Comparison of ENCODE assay signal across 16 mouse cellular contexts in the genomic region with DNA sequence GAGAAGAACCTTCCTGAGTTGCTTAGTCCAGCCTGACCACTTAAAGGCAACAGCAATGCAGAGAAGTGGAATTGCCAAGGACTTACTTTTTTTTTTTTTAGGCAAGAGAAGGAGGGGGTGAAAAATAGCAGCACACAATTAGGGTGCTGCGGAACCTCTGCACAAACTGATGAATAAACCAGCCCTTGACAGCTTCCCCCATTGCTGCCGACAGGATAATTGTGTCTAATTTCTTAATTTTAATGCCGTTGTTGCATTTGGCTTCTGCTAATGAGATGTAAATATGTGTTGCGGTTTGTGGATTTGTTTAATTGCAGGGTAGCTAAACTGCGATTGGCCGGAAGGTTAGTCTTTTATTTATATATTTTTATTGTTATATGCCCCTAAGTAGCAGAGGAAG.
"Had no signal": no experiment of that assay in that cellular context is flagged by ENCODE, and none has a peak within 500 bp of the region (broad histone marks: within the 10 kb centered on the region; RNA-seq: fewer than 3 reads in every experiment).

No protein-coding gene starts in this region.

- DNase-seq: lung, adult 18-20 months; lung, embryonic 14.5 days; lung, postnatal 10 days; lung, postnatal 4 days; midbrain, embryonic 14.5 days; right cerebral cortex, postnatal 14 days; thymus, adult 2 months; thymus, postnatal 25 days; thymus, postnatal 4 days had no signal

- H3K9me3 ChIP-seq: midbrain, embryonic 10.5 days; midbrain, embryonic 12.5 days; neural tube, embryonic 13.5 days; stomach, embryonic 15.5 days had no signal

- H3K4me2 ChIP-seq: lung, embryonic 14.5 days; midbrain, embryonic 12.5 days; neural tube, embryonic 13.5 days; stomach, embryonic 15.5 days had no signal

- H3K36me3 ChIP-seq: midbrain, embryonic 10.5 days; midbrain, embryonic 12.5 days; neural tube, embryonic 13.5 days; stomach, embryonic 15.5 days had no signal

- H3K27ac ChIP-seq: midbrain, embryonic 10.5 days; midbrain, embryonic 12.5 days; neural tube, embryonic 13.5 days; stomach, embryonic 15.5 days; stomach, postnatal 0 days had no signal

- ATAC-seq: midbrain, embryonic 16.5 days had no signal

- H3K4me3 ChIP-seq: midbrain, embryonic 10.5 days; midbrain, embryonic 12.5 days; myocyte; neural tube, embryonic 13.5 days; stomach, embryonic 15.5 days had no signal

- H3K9ac ChIP-seq: lung, embryonic 14.5 days; midbrain, embryonic 12.5 days; neural tube, embryonic 13.5 days; stomach, embryonic 15.5 days had no signal

- H3K4me1 ChIP-seq: midbrain, embryonic 10.5 days; midbrain, embryonic 12.5 days; neural tube, embryonic 13.5 days; stomach, embryonic 15.5 days had no signal

- H3K27me3 ChIP-seq: midbrain, embryonic 12.5 days; neural tube, embryonic 13.5 days; stomach, embryonic 15.5 days had no signal
